Mouse (Mus musculus) G1E (cell line): ENCODE measurements around the gene Slc22a8. TPM values are rescaled to one million over a fixed set of nuclear protein-coding genes. Genes with fewer than 3 reads are reported as not detected.
A peak's percentile ranks its signal among the peaks of the same experiment; 100 is the strongest.

ENCODE experiments used
- ATAC-seq: 2 replicates; pipeline ENCODE4 v1.8.0; 2016; ENCODE audit warnings: mild to moderate bottlenecking; ENCODE audit not compliant: insufficient number of reproducible peaks, poor library complexity, low FRiP score, severe bottlenecking; ENCODE audit errors: extremely low read depth
- DNase-seq: peaks from one replicate; pipeline ENCODE4 v3.0.0; 2012; ENCODE audit warnings: low spot score
- H3K27me3 ChIP-seq: 2 replicates; pipeline ENCODE4 v1.6.1; 2012; ENCODE audit warnings: mild to moderate bottlenecking, low read length, inconsistent platforms; ENCODE audit not compliant: insufficient read depth
- H3K36me3 ChIP-seq: replicated peaks from 2 replicates; pipeline ENCODE3; 2012; ENCODE audit warnings: mild to moderate bottlenecking, inconsistent platforms
- H3K4me1 ChIP-seq: 2 replicates; pipeline ENCODE4 v1.6.1; 2012; ENCODE audit warnings: low read depth, low read length, inconsistent platforms, mixed read lengths; ENCODE audit not compliant: insufficient read depth
- H3K4me3 ChIP-seq: 2 replicates; pipeline ENCODE4 v1.5.1; 2012; ENCODE audit warnings: low read depth, mild to moderate bottlenecking, inconsistent platforms, low read length, moderate library complexity, mixed read lengths
- H3K9me3 ChIP-seq: replicated peaks from 2 replicates; pipeline ENCODE4 v1.6.1; 2012; ENCODE audit warnings: inconsistent platforms
- CTCF ChIP-seq: IDR thresholded peaks from 2 replicates; pipeline ENCODE4 v1.5.1; 2012; ENCODE audit warnings: low read depth, low read length, inconsistent platforms, mixed read lengths
- GATA1 ChIP-seq: IDR thresholded peaks from 2 replicates; pipeline ENCODE4 v1.6.1; 2012; ENCODE audit warnings: borderline replicate concordance, low read length, inconsistent platforms, mixed read lengths
- GATA2 ChIP-seq: IDR thresholded peaks from 2 replicates; pipeline ENCODE4 v1.6.1; 2012; ENCODE audit warnings: low read depth, low read length, inconsistent platforms, borderline replicate concordance
- POLR2AphosphoS5 ChIP-seq: IDR thresholded peaks from 2 replicates; pipeline ENCODE4 v1.6.1; 2012; ENCODE audit warnings: low read depth, low read length, inconsistent platforms; ENCODE audit not compliant: insufficient replicate concordance
- TAL1 ChIP-seq: conservative IDR thresholded peaks from 2 replicates; pipeline ENCODE4 v1.6.1; 2012; ENCODE audit warnings: low read depth, low read length, inconsistent platforms, mixed read lengths
- polyA plus RNA-seq: library from polyadenylated mRNA; stranded (reverse); fragments of >175 nt; gene quantifications from 2 replicates; pipeline ENCODE4 v1.2.3, GENCODE M21; 2012
- total RNA-seq, 2 experiments: library from RNA; stranded (forward) in 1 of 2; stranded (reverse) in 1 of 2; fragments of 200-1000 nt in 1 of 2; fragments of >200 nt in 1 of 2; fragmentation: Nextera tagmentation in 1 of 2; gene quantifications; 2 replicates each; pipeline ENCODE4 v1.2.3; 2014 to 2017

Gene Slc22a8
- total and polyA plus RNA-seq, 3 experiments: 0.16 TPM; not detected in 2

GRCm38 (mm10) chr19:8592873-8593408 lies 1.9 kb downstream of the Slc22a8 start:
- Histone ChIP-seq H3K9me3 (no peaks in the 10 kb centered on the region), H3K27me3 (peaks cover 9% of the 10 kb centered on the region; the same call in 1 of the 2 replicates), H3K36me3 (no peaks in the 10 kb centered on the region), H3K4me3 (peak overlapping the region; percentile 36; the same call in 1 of the 2 replicates), H3K4me1 (peaks cover 60% of the 10 kb centered on the region)
- TF ChIP-seq GATA2 (no peak), POLR2AphosphoS5 (no peak)
- ATAC-seq (no peak), DNase-seq (no peak)

- ATAC-seq: no peak
- TF ChIP-seq GATA1: no peak
- Histone ChIP-seq H3K27me3 (peaks cover 9% of the 10 kb centered on the region; the same call in 1 of the 2 replicates), H3K4me1 (peaks cover 56% of the 10 kb centered on the region), H3K9me3 (no peaks in the 10 kb centered on the region), H3K36me3 (no peaks in the 10 kb centered on the region), H3K4me3 (no peak overlapping the region)
- DNase-seq: no peak
Observed at GRCm38 (mm10) chr19:8593833-8594232, 2.8 kb downstream of the Slc22a8 start.

GRCm38 (mm10) chr19:8594518-8594917 lies 3.5 kb downstream of the Slc22a8 start:
- Histone ChIP-seq H3K27me3 (peaks cover 9% of the 10 kb centered on the region; the same call in 1 of the 2 replicates), H3K4me1 (peaks cover 60% of the 10 kb centered on the region), H3K9me3 (no peaks in the 10 kb centered on the region), H3K4me3 (no peak overlapping the region), H3K36me3 (no peaks in the 10 kb centered on the region)
- DNase-seq (no peak), ATAC-seq (no peak)
- TF ChIP-seq CTCF (no peak), POLR2AphosphoS5 (no peak)

- no peak overlapping the region for H3K4me3 ChIP-seq
- H3K27me3 ChIP-seq: peaks cover 9% of the 10 kb centered on the region; the same call in 1 of the 2 replicates
- TF ChIP-seq TAL1 (no peak), GATA2 (no peak), CTCF (no peak), POLR2AphosphoS5 (no peak), GATA1 (no peak)
- no peak for DNase-seq
- no peaks in the 10 kb centered on the region for H3K9me3 ChIP-seq
- no peak for ATAC-seq
- H3K4me1 ChIP-seq: peaks cover 62% of the 10 kb centered on the region
- H3K36me3 ChIP-seq: no peaks in the 10 kb centered on the region
Observed at GRCm38 (mm10) chr19:8597269-8597668, 6.2 kb downstream of the Slc22a8 start.

- DNase-seq (no peak), ATAC-seq (no peak)
- TF ChIP-seq CTCF (no peak), TAL1 (no peak), POLR2AphosphoS5 (no peak), GATA1 (no peak), GATA2 (no peak)
- Histone ChIP-seq H3K36me3 (no peaks in the 10 kb centered on the region), H3K4me1 (peaks cover 61% of the 10 kb centered on the region), H3K27me3 (peaks cover 7% of the 10 kb centered on the region; the same call in 1 of the 2 replicates), H3K9me3 (no peaks in the 10 kb centered on the region), H3K4me3 (no peak overlapping the region)
Observed at GRCm38 (mm10) chr19:8599229-8599628, 8.2 kb downstream of the Slc22a8 start.

GRCm38 (mm10) chr19:8601922-8602321 lies 10.9 kb downstream of the Slc22a8 start:
- ATAC-seq (no peak), DNase-seq (no peak)
- no peak overlapping the region for H3K4me3 ChIP-seq
- H3K9me3 ChIP-seq: no peaks in the 10 kb centered on the region
- TF ChIP-seq CTCF (no peak), POLR2AphosphoS5 (no peak), TAL1 (no peak), GATA2 (no peak), GATA1 (no peak)
- H3K36me3 ChIP-seq: no peaks in the 10 kb centered on the region
- peaks cover 9% of the 10 kb centered on the region; the same call in 1 of the 2 replicates for H3K27me3 ChIP-seq
- peaks cover 70% of the 10 kb centered on the region for H3K4me1 ChIP-seq

GRCm38 (mm10) chr19:8602914-8603313 lies 11.9 kb downstream of the Slc22a8 start:
- peaks cover 65% of the 10 kb centered on the region for H3K4me1 ChIP-seq
- ATAC-seq (peak; percentile 91), DNase-seq (peak; percentile 53)
- H3K36me3 ChIP-seq: no peaks in the 10 kb centered on the region
- peaks cover 14% of the 10 kb centered on the region for H3K27me3 ChIP-seq
- no peak for TF ChIP-seq POLR2AphosphoS5
- no peak for TF ChIP-seq CTCF
- peak; percentile 96 for TF ChIP-seq TAL1
- 0 out of 2 replicates have a peak, but pooled peaks have one; percentile 21 for TF ChIP-seq GATA2
- no peak for TF ChIP-seq GATA1
- no peaks in the 10 kb centered on the region for H3K9me3 ChIP-seq
- no peak overlapping the region for H3K4me3 ChIP-seq
